Mouse (Mus musculus) megakaryocyte, adult 5-6 weeks (primary cell): ENCODE results near the gene Notch2. TPM values are rescaled to one million over a fixed set of nuclear protein-coding genes. Genes with fewer than 3 reads are reported as not detected.

Experiments used
- ATAC-seq: 2 replicates; pipeline ENCODE4 v1.8.0; 2016; ENCODE audit warnings: mild to moderate bottlenecking, inconsistent platforms; ENCODE audit not compliant: poor library complexity, severe bottlenecking
- total RNA-seq, 2 experiments: library from RNA; stranded (forward) in 1 of 2; stranded (reverse) in 1 of 2; fragments of 153-499, 151-499 nt in 1 of 2; fragments of 221-1000, 200-1000 nt in 1 of 2; gene quantifications; 2 replicates each; pipeline versions ENCODE4 v1.2.3 to v1.2.4; 2015 to 2017

Notch2 gene
- total RNA-seq, 2 experiments from 2014 or later = 81.7 to 97.4 TPM

DNA sequence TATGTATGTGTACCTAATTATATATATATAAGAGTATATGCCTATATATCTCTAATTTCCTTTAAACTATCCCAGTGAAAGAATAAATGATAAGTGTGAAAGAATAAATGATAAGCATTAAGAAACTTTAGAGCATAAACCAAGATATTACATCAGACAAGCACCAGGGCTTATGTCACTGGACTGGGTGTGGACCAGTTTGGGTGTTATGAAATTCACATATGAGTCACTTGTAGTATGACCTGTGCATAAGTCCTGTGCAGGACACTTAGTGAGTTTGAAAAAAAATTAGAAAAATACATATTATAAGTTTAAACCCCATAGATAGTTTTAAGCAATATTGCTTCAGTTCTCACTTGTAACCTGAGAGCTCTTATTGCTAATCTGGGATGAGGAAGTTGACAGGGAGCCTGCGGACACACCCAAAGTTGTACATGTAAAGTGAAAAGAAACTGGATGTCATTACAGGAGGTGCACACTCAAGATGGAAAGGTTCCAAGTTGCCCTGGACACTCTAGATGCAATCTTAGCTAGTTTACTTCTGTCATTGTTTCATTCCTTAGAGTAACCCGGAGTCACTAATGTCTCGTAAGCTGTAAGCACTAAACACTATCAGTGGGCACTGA lies 19.3 kb upstream of the Notch2 start:
- peak; percentile 65 for ATAC-seq

DNA sequence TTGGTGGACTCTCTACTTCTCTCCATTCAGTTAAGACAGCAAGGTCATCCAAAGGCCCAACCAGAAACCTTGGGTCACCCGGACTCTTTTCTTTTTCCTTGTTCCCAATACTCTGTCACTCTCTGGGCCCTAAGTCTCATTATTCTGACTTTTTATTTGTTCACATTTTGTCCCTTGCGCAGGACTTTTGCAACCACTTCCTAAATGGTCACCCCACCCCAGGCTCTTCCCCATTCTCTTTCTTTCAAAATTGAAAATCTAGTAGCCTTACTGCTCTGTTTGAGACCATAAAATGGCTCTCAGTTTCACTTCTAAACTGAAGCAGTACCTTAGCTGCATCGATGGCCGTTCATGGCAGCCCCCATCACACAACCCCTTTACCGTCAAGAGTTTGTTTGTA lies 18.5 kb upstream of the Notch2 start:
- ATAC-seq = peak; percentile 58

DNA sequence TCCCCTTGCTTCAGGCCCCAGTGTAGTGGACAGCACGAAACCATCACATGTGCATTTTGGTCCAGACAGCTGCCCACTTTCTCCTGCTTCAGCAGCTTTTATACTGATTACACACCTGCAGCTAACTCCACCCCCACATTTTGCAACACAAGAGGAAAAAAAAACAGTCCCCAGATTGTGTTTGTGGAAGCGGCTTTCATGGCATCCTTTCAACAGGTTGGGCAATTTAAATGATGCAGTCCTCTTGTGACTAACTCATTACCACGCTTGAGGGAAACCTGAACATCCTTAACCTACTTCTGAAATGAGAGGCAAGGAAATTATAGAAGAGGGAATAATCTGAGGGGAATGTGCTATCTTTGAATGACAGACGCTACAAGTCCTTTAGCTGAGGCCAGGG lies 15.0 kb upstream of the Notch2 start:
- ATAC-seq = peak; percentile 53

DNA sequence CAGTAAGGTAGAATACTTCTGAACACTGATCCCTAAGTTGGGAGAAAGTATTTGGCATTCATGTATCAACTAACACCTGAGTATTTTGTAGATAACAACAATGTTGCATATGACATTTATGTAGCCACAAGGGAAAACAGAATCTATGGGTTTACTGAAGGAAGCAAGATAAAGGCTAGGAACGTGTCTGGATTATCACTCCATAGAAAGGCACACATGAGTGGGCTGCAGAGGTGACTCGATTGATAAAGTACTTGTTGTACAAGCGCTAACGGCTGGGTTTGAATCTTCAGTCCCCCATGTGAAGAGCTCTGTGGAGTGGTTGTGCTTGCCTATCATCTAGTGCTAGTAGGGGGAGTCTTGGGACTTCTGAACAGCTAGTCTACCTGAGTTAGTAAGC lies 9.8 kb upstream of the Notch2 start:
- no peak for ATAC-seq

DNA sequence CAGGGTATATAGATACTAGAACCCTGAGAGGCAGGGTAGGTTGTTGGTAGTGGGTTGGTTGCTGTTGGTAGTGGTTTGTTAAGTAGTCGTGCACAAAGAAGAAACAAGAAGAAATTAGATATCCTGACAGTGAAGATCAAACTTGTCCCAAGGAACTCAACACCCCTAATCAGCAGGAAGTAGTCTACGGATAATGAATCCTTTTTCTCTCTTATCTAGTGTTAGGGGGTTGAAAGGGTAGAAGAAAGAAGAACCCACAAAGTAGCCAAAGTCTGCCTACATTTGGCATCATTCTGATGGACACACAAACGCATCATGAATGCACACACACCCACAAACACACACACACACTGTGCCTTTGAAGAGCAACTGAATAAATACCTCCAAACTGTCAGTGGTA lies 9.1 kb upstream of the Notch2 start:
- ATAC-seq = no peak

DNA sequence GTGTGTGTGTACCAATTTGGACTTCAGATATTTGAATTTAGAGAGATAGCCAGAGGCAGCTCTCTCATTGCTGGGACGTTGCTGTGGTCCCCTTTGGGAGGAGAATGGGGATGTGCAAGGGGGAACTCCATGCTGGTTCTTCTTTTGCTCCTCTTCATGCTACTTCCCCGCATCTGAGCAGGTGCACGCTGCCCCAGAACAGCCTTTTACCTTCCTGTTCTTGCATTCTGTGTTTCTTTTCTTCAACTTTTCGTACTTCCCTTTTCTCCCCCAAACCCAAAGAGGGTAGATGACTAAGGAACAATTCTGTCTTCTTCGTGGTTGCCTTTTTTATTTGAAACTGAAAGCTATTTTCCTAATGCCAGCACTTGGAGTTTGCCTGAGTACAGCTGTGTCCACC lies 8.0 kb upstream of the Notch2 start:
- ATAC-seq = peak; percentile 83

DNA sequence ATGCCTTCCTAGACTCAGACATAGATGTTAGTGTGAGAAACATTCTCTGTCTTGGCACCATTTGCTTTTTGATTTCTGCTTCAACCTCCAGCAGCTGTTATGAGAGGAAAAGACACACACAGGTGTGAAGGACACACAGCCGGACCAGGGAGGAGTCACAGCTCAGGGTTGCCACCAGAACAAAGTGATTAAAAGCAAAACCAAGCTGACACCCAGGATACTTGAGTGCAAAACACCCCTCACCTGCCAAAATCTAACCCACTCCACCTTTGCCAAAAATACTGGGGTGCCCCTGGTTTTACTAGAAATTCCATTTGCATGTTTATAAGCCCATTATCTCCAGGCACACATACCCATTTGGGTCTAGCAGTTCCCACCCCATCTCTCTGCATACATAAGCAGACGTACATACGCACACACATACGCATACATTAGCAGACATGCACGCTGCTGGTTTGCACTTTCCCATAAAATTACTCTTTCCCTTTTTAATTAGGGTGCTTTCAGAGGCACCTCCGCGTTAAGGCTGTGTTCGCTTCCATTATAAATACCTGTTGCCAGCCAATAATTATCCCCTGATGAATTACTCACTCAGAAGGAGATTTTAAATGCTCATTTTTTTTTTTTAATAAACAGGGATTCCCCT lies 7.2 kb upstream of the Notch2 start:
- no peak for ATAC-seq

DNA sequence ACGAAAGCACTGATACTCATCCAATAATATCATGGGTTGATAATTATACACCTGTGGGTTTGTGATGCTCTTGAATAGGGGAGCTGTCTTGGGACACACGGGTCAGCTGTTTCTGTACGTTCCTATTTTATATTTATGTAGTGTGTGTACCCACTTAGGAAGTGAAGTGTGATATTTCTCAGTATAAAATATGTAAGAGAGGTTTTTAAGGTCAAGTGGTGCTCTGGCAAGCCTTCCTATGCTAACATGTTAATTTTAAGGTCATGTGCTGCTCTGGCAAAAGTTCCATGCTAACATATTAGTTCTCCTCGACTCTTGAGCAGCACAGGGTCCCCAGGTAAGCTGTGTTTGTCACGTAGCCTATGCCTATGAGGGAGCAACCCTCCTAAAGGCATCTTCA lies 6.4 kb upstream of the Notch2 start:
- no peak for ATAC-seq

DNA sequence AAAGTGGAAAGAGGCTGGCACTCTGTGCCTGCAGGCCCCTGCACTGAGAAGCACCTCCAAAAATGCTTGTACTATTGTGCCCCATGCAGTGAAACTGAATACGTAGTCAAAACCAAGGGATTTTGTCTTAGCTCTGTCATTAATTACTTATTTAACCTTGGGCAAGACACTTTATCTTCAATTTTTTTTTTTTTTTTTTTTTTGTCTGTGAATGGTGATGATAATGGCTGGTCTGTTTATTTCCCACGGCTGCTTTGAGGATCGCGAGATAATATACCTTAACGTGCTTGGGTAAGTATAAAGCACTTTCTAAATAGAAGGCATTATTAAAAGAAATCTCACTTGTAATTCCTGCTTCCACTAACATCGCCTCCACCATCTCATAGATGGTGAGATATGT lies 5.2 kb upstream of the Notch2 start:
- no peak for ATAC-seq

DNA sequence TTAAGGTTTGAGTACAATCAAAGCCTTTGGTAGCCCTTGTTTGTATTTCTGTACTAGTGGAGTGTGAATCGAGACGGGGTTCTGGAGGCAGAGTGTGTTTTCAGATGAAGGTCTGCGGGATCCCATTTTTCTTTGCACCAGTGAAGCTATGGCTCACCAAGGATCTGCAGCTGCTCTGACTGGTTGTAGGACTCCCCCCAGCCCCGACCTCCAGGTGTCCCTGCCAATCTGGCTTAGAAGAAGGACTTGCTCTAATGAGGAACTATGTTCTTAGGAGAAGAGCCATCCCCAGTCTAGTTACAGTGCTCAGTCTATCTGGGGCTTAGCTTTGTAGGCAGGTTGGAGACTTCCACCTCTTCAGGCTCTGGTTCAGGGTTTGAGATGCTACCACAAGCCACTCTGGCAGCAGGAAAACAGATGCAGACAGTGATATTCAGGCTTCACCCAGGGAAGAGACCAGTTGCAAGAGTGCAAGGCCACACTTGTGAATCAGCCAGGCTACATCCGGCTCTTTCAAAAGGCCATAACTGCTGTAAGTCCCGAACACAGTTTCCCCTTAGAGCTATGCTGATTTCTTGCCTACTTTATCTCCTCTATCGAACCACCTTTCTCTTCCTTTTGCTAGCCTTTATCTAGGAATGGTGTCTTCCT lies 4.0 kb upstream of the Notch2 start:
- ATAC-seq = no peak

DNA sequence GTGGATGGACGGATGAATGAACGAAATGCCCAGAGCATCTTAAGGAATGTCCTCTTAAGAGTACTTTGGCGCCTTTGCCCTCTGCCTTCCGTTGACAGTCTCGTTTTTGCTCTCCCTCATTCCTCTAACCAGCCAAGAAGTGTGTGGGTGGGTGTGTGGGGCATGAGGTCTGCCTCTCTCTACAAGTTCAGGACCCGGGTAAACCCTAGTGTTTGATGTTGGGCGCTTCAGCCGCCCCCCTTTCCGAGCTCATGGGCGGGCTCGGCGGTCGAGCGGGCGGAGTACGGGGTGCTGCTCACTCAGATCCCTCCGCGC lies 284 bp upstream of the Notch2 start:
- peak; percentile 23 for ATAC-seq

DNA sequence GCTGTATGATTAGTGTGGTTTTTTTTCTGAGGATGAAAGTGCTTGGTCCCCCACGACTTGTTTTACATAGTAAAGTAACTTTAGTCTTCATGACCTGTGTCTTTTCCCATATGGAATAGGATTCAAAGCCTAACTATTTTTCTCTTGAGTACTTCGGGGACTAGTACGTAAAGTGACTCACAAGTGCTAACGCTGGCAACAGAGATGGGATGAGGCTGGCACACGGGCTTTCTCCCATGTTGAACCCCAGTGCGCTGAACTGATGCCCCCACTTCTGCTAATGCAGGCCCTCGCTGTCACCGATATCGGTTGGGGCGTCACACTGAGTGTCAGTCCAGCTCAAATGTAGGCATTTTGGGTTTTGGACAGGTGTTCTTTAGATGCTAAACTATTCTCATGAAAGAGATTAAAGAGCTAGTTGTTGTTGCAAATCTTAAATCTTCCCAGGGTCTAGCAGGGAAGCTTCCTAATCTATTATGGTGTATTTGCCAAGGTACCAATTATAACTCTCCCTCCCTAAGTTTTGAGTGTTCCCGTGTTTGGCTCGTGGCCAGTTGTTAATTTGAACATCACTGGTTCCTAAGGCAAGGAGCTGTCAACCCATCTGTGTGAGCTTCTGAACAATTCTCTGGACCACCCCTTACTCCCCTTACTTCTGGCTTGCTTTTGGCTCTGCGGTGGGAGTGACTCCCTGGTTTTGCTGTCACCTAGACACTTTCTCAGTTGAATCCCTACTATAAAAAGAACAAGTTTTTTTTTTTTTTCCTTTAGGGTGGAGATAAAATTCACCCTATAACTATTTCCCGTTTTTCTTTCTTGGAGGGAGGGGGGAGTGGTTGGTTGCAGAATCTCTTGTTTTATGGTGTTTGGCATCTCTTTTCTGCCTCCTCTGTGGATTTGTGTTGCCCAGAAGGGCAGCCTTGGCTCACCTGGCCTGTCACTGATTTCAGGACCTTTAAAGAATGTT lies 2.2 kb downstream of the Notch2 start:
- no peak for ATAC-seq

DNA sequence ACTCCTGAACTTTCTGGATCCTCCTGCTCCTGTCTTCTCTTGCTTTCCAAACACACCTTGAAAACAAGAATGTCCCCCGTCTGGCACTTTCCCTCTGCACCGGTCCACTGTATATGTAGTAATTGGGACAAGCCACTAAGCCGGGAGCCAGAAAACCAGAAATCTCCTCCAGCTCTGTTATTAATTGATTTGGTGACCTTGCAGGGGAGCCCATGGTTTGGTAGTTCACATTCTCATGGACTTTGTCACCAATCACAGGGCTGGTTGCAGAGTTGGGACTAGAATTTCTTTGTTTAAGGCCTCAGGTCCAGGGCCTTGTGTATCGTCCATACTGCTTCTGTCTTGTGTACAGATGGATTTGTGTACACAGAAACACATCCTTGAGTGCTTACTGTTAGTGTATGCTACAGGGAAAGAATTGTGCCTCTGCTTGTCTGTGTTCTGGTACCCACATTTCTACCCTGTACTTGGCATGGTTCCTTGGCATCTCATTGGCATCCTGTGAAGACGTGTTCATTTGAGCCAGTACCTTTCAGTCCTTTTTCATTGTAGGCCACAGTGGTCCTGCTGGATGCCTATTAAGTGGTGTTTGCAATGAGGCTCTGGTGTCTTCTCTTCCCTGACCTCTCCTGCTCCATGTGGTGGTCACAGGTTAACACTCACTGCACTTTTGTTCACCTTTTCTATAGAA lies 3.7 kb downstream of the Notch2 start:
- ATAC-seq = no peak

DNA sequence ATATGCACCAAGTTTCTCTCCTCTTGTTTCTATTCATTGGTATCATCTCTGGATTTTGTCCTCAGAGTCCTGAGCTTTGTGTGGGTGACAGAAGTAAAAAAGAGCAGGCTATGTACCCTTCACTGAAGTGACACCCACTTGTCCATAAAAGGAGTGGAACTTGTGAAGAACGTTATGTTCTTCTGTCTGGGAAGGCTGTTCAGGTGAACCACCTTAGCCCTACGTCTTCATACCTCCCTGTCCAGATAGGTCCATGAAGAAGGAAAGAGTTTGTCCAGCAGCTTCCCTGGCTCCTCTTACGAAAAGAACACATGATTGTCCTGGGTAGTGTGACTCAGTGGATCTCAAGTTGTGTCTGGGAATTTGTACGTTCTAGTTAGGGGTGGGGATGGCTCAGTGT lies 4.9 kb downstream of the Notch2 start:
- no peak for ATAC-seq

DNA sequence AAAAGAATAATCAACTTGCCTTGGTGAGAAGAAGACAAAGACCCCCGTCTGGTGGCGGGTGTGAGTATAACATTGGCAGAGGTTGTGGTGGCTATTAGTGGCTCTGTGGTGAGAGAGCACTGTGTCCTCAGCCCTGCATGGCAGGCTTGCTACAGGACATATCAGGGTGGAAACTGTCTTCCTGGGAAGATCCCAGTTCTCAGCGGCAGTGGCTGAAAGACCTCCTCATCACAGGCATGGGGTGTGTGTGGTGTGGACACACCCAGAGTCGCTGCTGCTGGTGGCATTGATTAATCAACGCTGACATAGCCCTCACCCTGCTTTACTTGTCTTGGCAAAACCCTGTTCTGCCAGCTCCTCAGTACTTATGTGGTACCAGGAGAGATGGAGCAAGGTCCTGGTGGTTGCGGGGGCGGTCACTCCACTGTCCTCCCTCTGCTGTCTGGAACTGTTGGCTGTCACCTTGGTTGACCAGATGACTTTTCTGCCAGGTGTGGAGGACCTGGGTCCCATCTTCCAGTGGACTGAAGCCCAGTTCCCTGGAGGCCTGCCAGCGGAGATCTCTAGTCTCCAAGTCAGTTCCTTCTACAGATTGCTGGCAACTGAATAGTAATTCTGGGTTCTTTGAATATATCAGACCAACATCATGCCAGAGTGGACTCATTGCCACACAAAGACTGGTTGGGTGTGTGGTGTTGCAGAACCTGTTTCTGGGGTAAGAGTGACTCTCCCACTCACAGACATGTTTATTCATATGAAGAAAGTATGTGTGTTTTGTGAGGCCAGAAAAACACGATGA lies 7.3 kb downstream of the Notch2 start:
- ATAC-seq = no peak

DNA sequence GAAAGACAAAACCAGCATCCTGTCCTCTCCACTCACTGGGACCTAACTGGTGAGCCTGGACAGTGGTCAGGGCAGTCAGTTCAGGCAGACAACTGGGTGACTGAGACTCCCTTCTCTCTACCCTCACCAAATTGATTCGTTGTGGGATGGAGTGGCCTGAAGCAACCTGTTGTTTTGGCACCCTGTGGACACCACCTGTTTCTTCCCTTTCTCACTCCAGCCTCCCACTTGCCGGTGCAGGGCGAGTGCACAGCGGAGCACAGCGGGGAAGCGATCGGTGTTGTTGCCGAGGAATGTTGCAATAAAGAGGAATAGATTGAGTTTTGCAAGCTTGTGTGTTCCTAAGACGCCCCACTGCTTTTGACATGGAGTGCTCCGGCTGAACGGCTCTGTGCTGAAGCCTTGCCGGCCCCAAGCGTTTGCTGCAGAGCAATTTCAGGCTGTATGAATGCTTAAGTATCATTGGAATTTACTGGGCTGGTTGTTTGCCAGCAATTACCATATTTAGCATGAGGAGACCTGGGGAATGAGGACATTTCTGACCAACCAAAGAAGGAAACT lies 11.0 kb downstream of the Notch2 start:
- ATAC-seq = peak; percentile 84

DNA sequence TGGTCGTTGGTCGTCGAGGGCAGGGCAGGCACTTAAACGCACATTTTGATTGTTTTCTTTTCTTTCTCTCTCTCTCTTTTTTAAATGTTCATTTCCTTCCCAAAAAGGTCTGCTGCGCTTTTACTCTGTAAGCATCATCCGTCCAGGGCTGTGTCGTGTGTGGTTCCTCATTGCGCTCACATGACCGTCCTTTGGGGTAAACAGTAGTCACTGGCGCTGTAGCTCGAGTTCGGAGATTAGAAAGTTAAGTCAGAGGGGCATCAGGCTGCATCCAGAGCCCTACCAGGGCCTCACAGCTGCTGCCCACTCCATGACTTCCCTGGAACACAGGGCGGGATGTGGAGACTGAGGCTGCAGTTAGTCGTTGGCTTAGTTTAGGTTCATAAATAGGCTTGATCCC lies 12.2 kb downstream of the Notch2 start:
- peak; percentile 70 for ATAC-seq

DNA sequence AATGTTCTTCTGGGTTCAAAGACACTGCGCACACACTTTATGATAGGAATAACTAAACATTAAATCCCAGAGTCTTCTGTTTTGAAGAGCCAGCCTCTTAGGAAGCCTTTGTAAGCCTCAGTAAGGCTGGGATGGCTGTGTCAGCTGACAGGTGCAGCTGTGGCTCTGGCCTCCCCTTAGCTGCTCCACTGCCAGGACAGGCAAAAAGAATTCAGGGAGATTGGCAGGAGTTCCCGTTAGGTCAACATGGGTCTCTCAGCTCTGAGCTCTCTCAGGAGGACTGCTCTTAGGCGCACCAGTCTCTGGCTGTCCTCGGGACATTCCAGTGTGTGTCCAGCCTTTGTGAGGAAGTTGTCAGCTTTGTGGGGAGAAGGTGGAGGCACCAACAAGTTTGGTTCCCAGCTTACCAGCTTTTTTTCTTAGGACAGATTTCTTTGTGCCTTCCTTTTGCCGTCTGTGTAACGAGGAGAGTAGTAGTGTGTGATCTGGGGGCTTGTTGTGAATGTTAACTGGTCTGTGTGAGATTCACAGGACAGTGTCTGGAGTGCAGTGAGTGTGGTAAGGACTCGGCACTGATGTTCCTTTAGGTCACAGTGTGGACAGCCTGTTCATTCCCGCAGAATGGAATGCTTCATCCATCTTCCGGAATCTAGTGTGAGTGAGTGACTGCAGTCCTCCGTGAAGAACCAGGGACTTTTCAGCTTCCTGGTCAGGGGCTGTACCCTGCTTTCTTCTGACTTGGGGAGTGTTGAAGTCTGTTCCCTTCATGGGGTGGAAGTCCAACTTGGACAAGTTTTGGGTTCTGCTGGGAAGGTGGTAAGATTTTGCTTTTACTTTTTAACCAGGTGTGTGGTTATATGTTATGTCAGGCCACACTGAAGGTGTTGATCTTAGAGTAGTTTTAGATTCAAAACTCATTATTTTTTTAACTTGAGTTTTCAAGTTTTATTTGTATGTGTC lies 12.9 kb downstream of the Notch2 start:
- ATAC-seq = 0 out of 2 replicates have a peak, but pooled peaks have one; percentile 1

DNA sequence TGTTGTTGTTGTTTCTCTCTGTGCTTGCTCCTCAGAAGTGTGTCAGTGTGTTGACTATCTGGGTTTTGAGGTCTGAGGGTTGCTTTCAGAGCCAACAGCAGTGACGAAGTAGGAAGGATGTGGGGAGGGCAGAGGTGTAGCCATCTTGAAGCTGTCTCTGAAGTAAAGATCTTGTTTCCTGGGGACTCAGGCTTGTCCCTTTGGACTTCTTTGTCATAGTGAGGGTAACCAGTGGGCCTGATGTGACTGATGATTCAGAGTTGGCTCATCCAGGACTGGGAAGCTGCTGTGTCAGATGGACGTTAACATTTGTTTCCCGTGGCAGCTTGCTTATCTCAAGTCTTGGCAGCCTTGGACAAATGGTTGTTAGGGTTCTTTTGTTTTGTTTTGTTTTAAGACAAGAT lies 14.0 kb downstream of the Notch2 start:
- no peak for ATAC-seq
